Mouse (Mus musculus) bone marrow macrophage, adult 2 months (primary cell): Measurements from ENCODE around the gene Bhlhe41.

ENCODE experiments used
- CTCF ChIP-seq: IDR thresholded peaks from 2 replicates; pipeline ENCODE4 v1.5.1; 2012; ENCODE audit warnings: low read depth, mild to moderate bottlenecking, low read length, moderate library complexity
- POLR2A ChIP-seq: IDR thresholded peaks from 2 replicates; pipeline ENCODE4 v1.6.1; 2012; ENCODE audit warnings: mild to moderate bottlenecking, low read depth, low read length, borderline replicate concordance

DNA sequence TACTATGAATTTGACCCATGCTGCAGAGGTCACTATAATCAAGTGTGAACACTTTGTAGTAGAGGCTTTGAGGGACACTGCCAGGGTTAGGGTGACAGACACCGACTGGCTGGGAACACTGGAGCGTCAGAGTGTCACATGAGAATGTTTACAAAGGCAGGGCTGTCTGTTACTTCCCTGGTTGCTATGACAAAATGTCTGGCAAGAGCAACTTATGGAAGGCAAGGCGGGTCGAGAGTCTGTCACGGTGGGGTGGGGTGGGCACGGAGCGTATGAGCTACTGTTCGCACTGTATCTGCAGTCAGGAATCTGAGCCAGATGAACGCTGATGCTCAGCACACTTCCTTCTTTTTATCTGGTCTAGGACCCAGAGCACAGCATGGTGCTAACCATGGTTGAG lies 34.7 kb downstream of the Bhlhe41 start:
- no peak for TF ChIP-seq POLR2A
- no peak for TF ChIP-seq CTCF
